Mouse (Mus musculus): ENCODE data around the gene Gabpa. TPM values are rescaled to one million over a fixed set of nuclear protein-coding genes. Genes with fewer than 3 reads are reported as not detected.

The Gabpa gene
- polyA plus RNA-seq (2015; fragmentation: Nextera tagmentation; extraction: Ambion mirVana), result 31.3 and 32.0 TPM in 2 replicates

DNA sequence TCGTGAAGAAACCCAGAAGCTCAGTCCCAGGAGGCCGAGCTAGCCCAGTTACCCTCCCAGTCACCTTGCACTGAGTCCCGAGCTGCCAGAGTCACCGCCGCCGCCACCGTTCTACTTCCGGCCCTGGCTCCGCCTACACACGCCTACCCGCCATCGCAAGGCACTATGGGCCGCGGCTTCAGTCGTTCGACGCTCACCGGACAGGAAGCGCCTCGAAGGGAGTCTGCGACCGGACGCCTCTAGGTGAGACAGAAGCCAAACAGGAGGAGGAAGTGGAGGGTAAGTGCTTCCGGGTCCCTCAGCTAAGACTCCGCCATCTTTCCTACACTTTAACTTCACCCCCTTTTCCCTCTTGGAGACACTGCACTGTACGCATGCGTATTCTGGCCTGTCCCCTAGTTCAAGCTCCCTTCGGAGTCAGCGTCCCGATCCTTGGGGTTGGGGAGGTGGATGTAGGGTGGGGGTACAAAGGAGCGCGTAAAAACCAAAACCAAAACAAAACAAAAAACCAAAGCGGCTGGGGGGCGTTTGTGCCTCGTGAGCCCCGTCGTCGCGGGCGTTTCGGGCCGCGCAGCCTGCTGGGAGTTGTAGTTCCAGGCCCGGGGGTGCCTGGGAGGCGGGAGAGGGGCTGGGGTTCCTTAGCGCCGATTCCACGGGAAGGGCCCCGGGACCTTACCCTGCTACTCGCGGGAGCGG, at the start of gene Gabpa:
Gene Gabpa, plus strand, starts transcription at position 181 of the 696 bp plus-strand sequence.
- peak; percentile 97 for ATAC-seq (ENCODE audit: insufficient read depth, low FRiP score)
- peak within 1 kb of the TSS; percentile 96 for H3K9ac ChIP-seq (ENCODE audit: low read length)
- no peaks in the 10 kb centered on the region for H3K27me3 ChIP-seq (ENCODE audit: control insufficient read depth, insufficient read depth, low read length)

DNA sequence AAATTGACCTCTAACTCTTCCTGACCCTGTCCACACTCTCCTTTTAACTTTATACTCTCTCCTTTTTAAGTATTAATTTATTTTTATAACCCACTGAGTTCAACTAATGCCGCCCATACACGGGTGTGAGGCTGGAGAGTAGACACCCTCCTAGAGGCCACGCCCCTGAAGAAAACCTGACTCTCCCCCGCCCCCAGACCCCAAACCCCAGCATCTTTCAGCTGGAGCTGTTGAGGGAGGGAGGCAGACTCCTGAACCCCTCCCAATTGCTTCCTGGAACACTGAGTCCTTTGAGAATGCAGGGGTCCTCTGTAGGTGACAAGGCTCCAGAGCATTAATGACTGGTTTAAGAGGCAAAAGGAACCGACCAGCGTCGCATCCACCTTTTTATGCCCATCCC, 49.8 kb upstream of the Gabpa start:
- H3K9ac ChIP-seq (ENCODE audit: low read length), result no peak overlapping the region
- no peak overlapping the region for H3K27ac ChIP-seq (ENCODE audit: low read length)
- ATAC-seq (ENCODE audit: insufficient read depth, low FRiP score), result no peak
- no peaks in the 10 kb centered on the region for H3K9me3 ChIP-seq (replicated peaks; ENCODE audit: control insufficient read depth, low read length)
- WGBS, result 28% methylated on average over 7 of the region's 7 CpGs
- H3K4me3 ChIP-seq (replicated peaks; ENCODE audit: low read length), result no peak overlapping the region
- no peak overlapping the region for H3K4me2 ChIP-seq (ENCODE audit: low read depth, low read length)
- no peaks in the 10 kb centered on the region for H3K36me3 ChIP-seq (ENCODE audit: control insufficient read depth, insufficient read depth, low read length)
- no peaks in the 10 kb centered on the region for H3K4me1 ChIP-seq (ENCODE audit: control insufficient read depth, insufficient read depth, low read length)
- no peaks in the 10 kb centered on the region for H3K27me3 ChIP-seq (ENCODE audit: control insufficient read depth, insufficient read depth, low read length)

More for the DNA sequence above, at the start of gene Gabpa:
- H3K9me3 ChIP-seq (replicated peaks; ENCODE audit: control insufficient read depth, low read length), result no peaks in the 10 kb centered on the region
- under 1% methylated on average over 52 of the region's 52 CpGs for WGBS
- H3K4me2 ChIP-seq (ENCODE audit: low read depth, low read length), result peak within 1 kb of the TSS; percentile 82
- 0 out of 2 replicates have a peak, but pooled peaks cover 13% of the 10 kb centered on the region for H3K36me3 ChIP-seq (ENCODE audit: control insufficient read depth, insufficient read depth, low read length)
- H3K4me3 ChIP-seq (replicated peaks; ENCODE audit: low read length), result peak within 1 kb of the TSS; percentile 85
- H3K27ac ChIP-seq (ENCODE audit: low read length), result peak within 1 kb of the TSS; percentile 99
- peaks cover 21% of the 10 kb centered on the region for H3K4me1 ChIP-seq (ENCODE audit: control insufficient read depth, insufficient read depth, low read length)

DNA sequence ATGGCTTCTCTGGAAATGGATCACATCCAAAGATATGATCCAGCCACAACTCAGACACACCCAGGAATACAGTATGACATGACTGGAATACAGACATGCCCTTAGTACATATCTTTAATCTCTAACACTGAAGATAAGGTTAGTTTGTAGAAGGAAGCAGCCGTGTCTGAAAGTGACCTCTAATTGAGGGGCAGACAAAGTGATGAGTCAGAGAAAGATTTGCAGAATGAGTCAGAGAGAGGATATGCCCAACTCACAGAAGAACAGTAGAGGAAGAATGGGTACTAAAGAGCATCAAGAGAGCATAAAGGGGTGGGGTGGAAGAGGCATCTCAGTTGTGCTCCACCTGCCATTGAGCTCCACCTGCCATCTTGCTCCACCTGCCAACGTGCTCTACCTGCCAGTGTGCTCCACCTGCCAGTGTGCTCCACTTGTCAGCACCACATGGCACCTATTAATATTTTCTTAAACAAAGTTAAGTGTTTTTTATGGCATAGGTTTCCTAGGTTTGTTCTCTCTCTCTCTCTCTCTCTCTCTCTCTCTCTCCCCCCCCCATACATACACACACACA, 44.0 kb upstream of the Gabpa start:
- 66% methylated on average over 2 of the region's 2 CpGs for WGBS
- H3K27me3 ChIP-seq (ENCODE audit: control insufficient read depth, insufficient read depth, low read length), result no peaks in the 10 kb centered on the region
- no peak for ATAC-seq (ENCODE audit: insufficient read depth, low FRiP score)
- no peak overlapping the region for H3K27ac ChIP-seq (ENCODE audit: low read length)
- no peaks in the 10 kb centered on the region; the same call in 1 of the 2 replicates for H3K9me3 ChIP-seq (replicated peaks; ENCODE audit: control insufficient read depth, low read length)
- no peaks in the 10 kb centered on the region for H3K4me1 ChIP-seq (ENCODE audit: control insufficient read depth, insufficient read depth, low read length)
- no peak overlapping the region for H3K4me3 ChIP-seq (replicated peaks; ENCODE audit: low read length)
- H3K36me3 ChIP-seq (ENCODE audit: control insufficient read depth, insufficient read depth, low read length), result no peaks in the 10 kb centered on the region
- H3K9ac ChIP-seq (ENCODE audit: low read length), result no peak overlapping the region
- H3K4me2 ChIP-seq (ENCODE audit: low read depth, low read length), result no peak overlapping the region

DNA sequence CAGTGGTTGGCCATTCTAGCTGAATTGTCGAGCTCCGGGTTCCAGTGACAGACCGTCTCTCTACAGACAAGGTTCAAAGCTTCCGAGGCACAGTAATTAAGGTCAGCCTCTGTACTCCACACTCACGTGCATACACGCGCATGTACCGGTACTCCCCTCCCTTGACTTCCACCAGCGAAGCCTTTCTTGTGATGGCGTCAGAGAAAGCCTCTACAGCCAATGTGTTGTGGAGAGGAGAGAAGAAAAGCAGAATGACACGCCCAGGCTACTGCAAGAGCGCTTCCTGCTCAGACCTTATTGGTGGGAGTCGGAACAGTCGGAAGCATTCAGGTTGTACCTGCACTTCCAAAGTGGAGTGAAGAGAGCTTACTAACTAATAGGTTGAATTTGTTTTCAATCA, 41.3 kb upstream of the Gabpa start:
- Histone ChIP-seq H3K9ac (ENCODE audit: low read length) (no peak overlapping the region), H3K27me3 (ENCODE audit: control insufficient read depth, insufficient read depth, low read length) (no peaks in the 10 kb centered on the region), H3K9me3 (replicated peaks; ENCODE audit: control insufficient read depth, low read length) (no peaks in the 10 kb centered on the region; the same call in 1 of the 2 replicates), H3K27ac (ENCODE audit: low read length) (no peak overlapping the region), H3K4me2 (ENCODE audit: low read depth, low read length) (no peak overlapping the region), H3K36me3 (ENCODE audit: control insufficient read depth, insufficient read depth, low read length) (no peaks in the 10 kb centered on the region), H3K4me1 (ENCODE audit: control insufficient read depth, insufficient read depth, low read length) (no peaks in the 10 kb centered on the region), H3K4me3 (replicated peaks; ENCODE audit: low read length) (no peak overlapping the region)
- no peak for ATAC-seq (ENCODE audit: insufficient read depth, low FRiP score)
- 85% methylated on average over 14 of the region's 14 CpGs for WGBS

DNA sequence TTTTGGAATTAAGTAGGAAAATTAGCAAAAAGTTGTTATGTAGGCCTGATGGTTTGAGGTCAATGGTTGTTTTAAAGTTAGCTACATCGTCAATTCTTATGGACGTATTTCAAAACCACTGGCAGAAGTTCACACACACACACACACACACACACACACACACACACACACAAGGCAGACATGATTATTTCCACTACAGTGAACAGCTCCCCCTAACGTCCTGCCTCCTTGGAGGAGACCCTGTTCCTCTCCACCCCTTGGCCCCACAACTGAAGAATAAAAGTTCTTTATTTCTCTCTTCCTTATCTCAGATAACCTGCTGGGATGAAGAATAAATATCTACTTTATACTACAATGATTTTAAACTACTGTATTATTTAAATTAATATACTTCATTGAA, 39.4 kb upstream of the Gabpa start:
- 55% methylated on average over 3 of the region's 3 CpGs for WGBS

DNA sequence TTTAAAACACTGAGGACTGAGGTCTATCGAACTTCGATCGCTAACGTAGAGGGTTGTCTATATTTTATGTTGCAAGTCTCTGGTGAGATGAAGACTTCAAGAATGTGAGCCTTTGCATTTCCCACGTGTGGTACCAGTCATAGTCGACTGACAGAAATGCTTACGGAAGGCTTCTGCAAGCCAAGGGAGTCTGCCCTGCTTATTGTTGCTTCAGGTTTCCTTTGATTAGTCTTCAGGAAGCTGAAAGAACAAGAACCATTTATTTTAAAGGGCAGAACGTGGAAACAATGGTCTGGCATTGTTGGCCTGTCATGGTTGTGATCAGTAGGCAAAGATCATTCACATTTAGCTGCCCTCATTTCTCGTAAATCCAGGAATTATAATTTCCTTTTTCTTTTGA, 38.0 kb upstream of the Gabpa start:
- WGBS, result 79% methylated on average over 9 of the region's 9 CpGs
- ATAC-seq (ENCODE audit: insufficient read depth, low FRiP score), result no peak
- Histone ChIP-seq H3K4me3 (replicated peaks; ENCODE audit: low read length) (no peak overlapping the region), H3K4me1 (ENCODE audit: control insufficient read depth, insufficient read depth, low read length) (no peaks in the 10 kb centered on the region), H3K36me3 (ENCODE audit: control insufficient read depth, insufficient read depth, low read length) (no peaks in the 10 kb centered on the region), H3K4me2 (ENCODE audit: low read depth, low read length) (no peak overlapping the region), H3K9me3 (replicated peaks; ENCODE audit: control insufficient read depth, low read length) (no peaks in the 10 kb centered on the region), H3K27ac (ENCODE audit: low read length) (no peak overlapping the region), H3K27me3 (ENCODE audit: control insufficient read depth, insufficient read depth, low read length) (no peaks in the 10 kb centered on the region), H3K9ac (ENCODE audit: low read length) (no peak overlapping the region)

More for the DNA sequence above, 39.4 kb upstream of the Gabpa start:
- Histone ChIP-seq H3K4me3 (replicated peaks; ENCODE audit: low read length) (no peak overlapping the region), H3K27me3 (ENCODE audit: control insufficient read depth, insufficient read depth, low read length) (no peaks in the 10 kb centered on the region), H3K27ac (ENCODE audit: low read length) (no peak overlapping the region), H3K9ac (ENCODE audit: low read length) (no peak overlapping the region), H3K4me1 (ENCODE audit: control insufficient read depth, insufficient read depth, low read length) (no peaks in the 10 kb centered on the region), H3K4me2 (ENCODE audit: low read depth, low read length) (no peak overlapping the region), H3K9me3 (replicated peaks; ENCODE audit: control insufficient read depth, low read length) (no peaks in the 10 kb centered on the region; the same call in 1 of the 2 replicates), H3K36me3 (ENCODE audit: control insufficient read depth, insufficient read depth, low read length) (no peaks in the 10 kb centered on the region)
- no peak for ATAC-seq (ENCODE audit: insufficient read depth, low FRiP score)

DNA sequence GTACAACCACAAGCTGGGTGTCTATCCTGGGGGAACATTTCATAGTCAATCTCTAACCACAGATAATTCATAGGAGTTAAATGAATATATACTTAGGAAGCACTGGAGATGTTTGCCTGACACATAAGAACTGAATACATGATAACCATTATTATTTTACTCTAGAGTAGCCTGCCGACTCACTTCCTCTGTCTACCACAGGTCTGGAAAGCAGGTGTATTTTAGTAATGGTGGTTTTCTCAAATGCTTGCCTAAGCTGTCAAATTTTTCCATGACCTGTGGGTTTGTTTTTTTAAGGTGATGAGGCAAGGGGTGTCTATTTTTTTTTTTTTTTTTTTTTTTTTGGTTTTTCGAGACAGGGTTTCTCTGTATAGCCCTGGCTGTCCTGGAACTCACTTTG, 34.7 kb upstream of the Gabpa start:
- ATAC-seq (ENCODE audit: insufficient read depth, low FRiP score), result no peak
- no peak overlapping the region for H3K9ac ChIP-seq (ENCODE audit: low read length)
- no peak overlapping the region for H3K4me3 ChIP-seq (replicated peaks; ENCODE audit: low read length)
- WGBS, result 87% methylated on average over 1 of the region's 2 CpGs
- no peaks in the 10 kb centered on the region for H3K36me3 ChIP-seq (ENCODE audit: control insufficient read depth, insufficient read depth, low read length)
- no peak overlapping the region for H3K4me2 ChIP-seq (ENCODE audit: low read depth, low read length)
- no peaks in the 10 kb centered on the region for H3K9me3 ChIP-seq (replicated peaks; ENCODE audit: control insufficient read depth, low read length)
- no peaks in the 10 kb centered on the region for H3K27me3 ChIP-seq (ENCODE audit: control insufficient read depth, insufficient read depth, low read length)
- no peak overlapping the region for H3K27ac ChIP-seq (ENCODE audit: low read length)
- no peaks in the 10 kb centered on the region for H3K4me1 ChIP-seq (ENCODE audit: control insufficient read depth, insufficient read depth, low read length)

DNA sequence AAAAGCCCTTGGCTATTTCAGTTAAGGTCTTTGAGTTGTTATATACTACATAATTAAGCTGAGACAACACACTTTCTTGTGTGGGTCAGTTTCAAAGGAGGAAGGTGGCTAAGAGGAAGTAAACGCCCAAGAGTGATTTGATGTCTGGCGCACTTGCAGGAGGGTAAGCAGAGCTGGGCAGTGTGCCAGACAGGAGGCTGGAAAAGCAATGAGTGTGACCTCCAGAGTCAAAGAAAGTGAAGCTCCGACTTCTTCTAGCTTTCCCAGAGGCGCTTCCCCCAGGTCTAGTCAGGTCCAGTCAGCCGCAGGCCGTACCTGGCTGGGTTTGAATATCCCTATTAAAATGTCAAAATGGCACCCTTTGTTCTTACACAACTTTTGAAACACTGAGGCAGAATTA, 32.5 kb upstream of the Gabpa start:
- H3K9ac ChIP-seq (ENCODE audit: low read length), result no peak overlapping the region
- no peak overlapping the region for H3K4me3 ChIP-seq (replicated peaks; ENCODE audit: low read length)
- H3K27ac ChIP-seq (ENCODE audit: low read length), result no peak overlapping the region
- 42% methylated on average over 6 of the region's 6 CpGs for WGBS
- no peaks in the 10 kb centered on the region for H3K27me3 ChIP-seq (ENCODE audit: control insufficient read depth, insufficient read depth, low read length)
- no peak overlapping the region for H3K4me2 ChIP-seq (ENCODE audit: low read depth, low read length)
- H3K36me3 ChIP-seq (ENCODE audit: control insufficient read depth, insufficient read depth, low read length), result no peaks in the 10 kb centered on the region
- peak; percentile 62; the same call in 1 of the 2 replicates for ATAC-seq (ENCODE audit: insufficient read depth, low FRiP score)
- no peaks in the 10 kb centered on the region for H3K4me1 ChIP-seq (ENCODE audit: control insufficient read depth, insufficient read depth, low read length)
- no peaks in the 10 kb centered on the region for H3K9me3 ChIP-seq (replicated peaks; ENCODE audit: control insufficient read depth, low read length)

DNA sequence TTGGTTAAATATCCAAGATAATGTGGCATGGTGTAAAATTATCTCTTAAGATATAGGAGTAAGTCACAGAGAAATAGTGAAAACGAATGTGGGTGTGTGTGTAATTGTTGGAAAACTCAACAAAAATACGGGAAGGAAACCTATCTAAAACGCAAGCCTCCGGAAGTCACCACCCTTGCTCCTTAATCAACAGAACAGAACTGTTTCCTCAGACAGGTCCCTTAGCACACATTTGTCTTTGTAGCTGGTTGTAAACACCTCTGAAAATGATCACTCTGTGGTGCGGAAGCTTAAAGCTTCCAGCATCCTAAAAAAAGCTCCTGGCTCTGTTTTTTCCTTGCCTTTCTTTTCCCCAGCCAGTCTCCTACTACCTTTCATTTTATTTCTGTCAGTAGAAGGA, 29.9 kb upstream of the Gabpa start:
- no peaks in the 10 kb centered on the region for H3K27me3 ChIP-seq (ENCODE audit: control insufficient read depth, insufficient read depth, low read length)
- no peaks in the 10 kb centered on the region for H3K36me3 ChIP-seq (ENCODE audit: control insufficient read depth, insufficient read depth, low read length)
- no peak overlapping the region for H3K4me3 ChIP-seq (replicated peaks; ENCODE audit: low read length)
- ATAC-seq (ENCODE audit: insufficient read depth, low FRiP score), result no peak
- H3K9ac ChIP-seq (ENCODE audit: low read length), result no peak overlapping the region
- 58% methylated on average over 5 of the region's 5 CpGs for WGBS
- no peak overlapping the region for H3K4me2 ChIP-seq (ENCODE audit: low read depth, low read length)
- no peaks in the 10 kb centered on the region for H3K9me3 ChIP-seq (replicated peaks; ENCODE audit: control insufficient read depth, low read length)
- no peaks in the 10 kb centered on the region for H3K4me1 ChIP-seq (ENCODE audit: control insufficient read depth, insufficient read depth, low read length)
- H3K27ac ChIP-seq (ENCODE audit: low read length), result no peak overlapping the region
